Mouse (Mus musculus): ENCODE measurements around the gene Tctex1d2. TPM values are rescaled to one million over a fixed set of nuclear protein-coding genes. Genes with fewer than 3 reads are reported as not detected.

The Tctex1d2 gene
- polyA plus RNA-seq, 1 experiment from 2014 or later: 34.1 TPM

DNA sequence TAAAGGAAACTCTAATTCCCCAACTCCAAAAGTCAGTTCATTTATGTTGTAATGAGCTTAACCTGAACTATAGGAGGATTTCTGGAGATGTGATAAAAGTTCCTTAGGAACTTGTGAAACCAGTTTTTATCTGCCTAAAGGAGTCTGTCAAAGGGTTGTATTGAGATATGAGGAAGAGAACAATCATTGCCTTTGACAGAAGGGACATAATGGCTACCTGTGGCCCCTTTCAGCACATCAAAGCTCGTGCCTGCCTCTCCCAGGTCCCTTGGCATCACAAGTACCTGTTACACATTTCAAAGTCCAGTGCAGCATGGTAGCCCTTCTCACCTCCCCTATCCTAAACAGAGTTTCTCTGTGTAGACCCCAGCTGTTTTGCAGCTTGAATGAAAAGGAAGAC is 2.0 kb upstream of the Tctex1d2 start:
- DNase-seq (no peak), ATAC-seq (ENCODE audit: low FRiP score, low TSS enrichment) (no peak)
- Histone ChIP-seq H3K27me3 (ENCODE audit: control insufficient read depth, insufficient read depth, low read length) (no peaks in the 10 kb centered on the region), H3K9ac (replicated peaks; ENCODE audit: low read length) (no peak overlapping the region), H3K36me3 (ENCODE audit: control insufficient read depth, insufficient read depth, low read length) (no peaks in the 10 kb centered on the region), H3K4me3 (replicated peaks; ENCODE audit: low read depth, low read length) (no peak overlapping the region), H3K4me2 (ENCODE audit: low read length) (no peak overlapping the region), H3K27ac (replicated peaks; ENCODE audit: low read depth, low read length) (no peak overlapping the region), H3K9me3 (ENCODE audit: control insufficient read depth, low read length) (no peaks in the 10 kb centered on the region), H3K4me1 (ENCODE audit: control insufficient read depth, insufficient read depth, low read length) (peaks cover 6% of the 10 kb centered on the region; the same call in 1 of the 2 replicates)
- WGBS: 54% methylated on average over 1 of the region's 1 CpGs

DNA sequence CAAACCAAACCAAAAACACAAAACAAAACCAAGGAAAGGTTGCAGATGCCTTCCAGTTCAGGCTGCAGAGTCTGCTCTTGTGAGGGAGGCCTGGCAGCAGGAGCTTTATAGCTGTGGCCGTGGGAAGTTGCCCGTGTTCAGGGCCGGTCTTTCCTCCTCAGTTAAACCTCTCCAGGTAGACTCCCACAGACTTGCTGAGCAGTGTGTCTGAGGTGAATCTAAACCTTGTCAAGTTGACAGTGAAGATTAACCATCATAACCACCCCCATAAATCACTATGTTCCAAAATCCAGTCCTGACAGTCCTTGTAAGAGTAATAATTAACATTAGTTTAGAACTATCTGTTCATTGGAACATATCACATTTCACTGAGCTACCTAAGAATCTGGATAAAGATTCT is 8.0 kb downstream of the Tctex1d2 start:
- Histone ChIP-seq H3K4me2 (ENCODE audit: low read length) (no peak overlapping the region), H3K9me3 (ENCODE audit: control insufficient read depth, low read length) (no peaks in the 10 kb centered on the region), H3K4me1 (ENCODE audit: control insufficient read depth, insufficient read depth, low read length) (peaks cover 8% of the 10 kb centered on the region; the same call in 1 of the 2 replicates), H3K27me3 (ENCODE audit: control insufficient read depth, insufficient read depth, low read length) (no peaks in the 10 kb centered on the region), H3K27ac (replicated peaks; ENCODE audit: low read depth, low read length) (no peak overlapping the region), H3K36me3 (ENCODE audit: control insufficient read depth, insufficient read depth, low read length) (peaks cover 4% of the 10 kb centered on the region; the same call in 1 of the 2 replicates), H3K9ac (replicated peaks; ENCODE audit: low read length) (no peak overlapping the region), H3K4me3 (replicated peaks; ENCODE audit: low read depth, low read length) (no peak overlapping the region)
- DNase-seq: no peak
- ATAC-seq (ENCODE audit: low FRiP score, low TSS enrichment): no peak
- 88% methylated on average over 3 of the region's 3 CpGs for WGBS

DNA sequence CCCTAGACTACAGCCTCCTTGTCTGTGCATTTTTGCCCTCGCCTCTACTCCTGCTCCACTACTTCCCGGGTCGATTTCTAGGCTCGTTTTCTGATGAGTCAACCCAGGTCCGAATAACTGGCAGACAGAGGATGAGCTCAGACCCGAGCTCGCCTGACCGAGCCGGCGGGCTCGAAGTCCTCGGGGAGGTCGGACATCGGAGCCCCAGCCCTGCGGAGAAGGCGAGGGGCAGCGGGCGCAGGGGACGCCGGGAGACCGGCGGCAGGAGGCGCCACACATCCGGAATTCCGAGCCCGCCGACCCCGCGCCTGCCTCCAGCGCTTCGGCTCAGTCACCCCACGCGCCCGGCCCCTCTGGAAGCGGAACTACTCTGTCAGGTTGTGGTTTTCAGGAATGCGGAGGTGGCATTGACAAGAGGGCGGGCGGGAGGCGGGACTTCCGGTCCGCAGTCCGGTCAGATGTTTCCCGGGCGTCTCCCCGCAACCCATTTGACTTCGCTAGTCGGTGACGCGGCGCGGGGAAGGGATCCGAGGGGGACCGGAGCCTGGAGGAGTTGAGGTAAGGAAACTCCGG is 11.1 kb downstream of the Tctex1d2 start, which contains the start of gene Pcyt1a:
Gene Pcyt1a (plus strand): TSS at position 448 of the 573 bp plus-strand sequence.
- Histone ChIP-seq H3K27me3 (ENCODE audit: control insufficient read depth, insufficient read depth, low read length) (no peaks in the 10 kb centered on the region), H3K36me3 (ENCODE audit: control insufficient read depth, insufficient read depth, low read length) (peaks cover 4% of the 10 kb centered on the region; the same call in 1 of the 2 replicates), H3K9ac (replicated peaks; ENCODE audit: low read length) (peak within 1 kb of the TSS; percentile 78), H3K9me3 (ENCODE audit: control insufficient read depth, low read length) (no peaks in the 10 kb centered on the region), H3K4me1 (ENCODE audit: control insufficient read depth, insufficient read depth, low read length) (peaks cover 8% of the 10 kb centered on the region; the same call in 1 of the 2 replicates), H3K27ac (replicated peaks; ENCODE audit: low read depth, low read length) (peak within 1 kb of the TSS; percentile 94), H3K4me3 (replicated peaks; ENCODE audit: low read depth, low read length) (peak within 1 kb of the TSS; percentile 81), H3K4me2 (ENCODE audit: low read length) (peak within 1 kb of the TSS; percentile 85)
- DNase-seq: peak; percentile 95
- peak; percentile 95 for ATAC-seq (ENCODE audit: low FRiP score, low TSS enrichment)
- under 1% methylated on average over 54 of the region's 54 CpGs for WGBS

DNA sequence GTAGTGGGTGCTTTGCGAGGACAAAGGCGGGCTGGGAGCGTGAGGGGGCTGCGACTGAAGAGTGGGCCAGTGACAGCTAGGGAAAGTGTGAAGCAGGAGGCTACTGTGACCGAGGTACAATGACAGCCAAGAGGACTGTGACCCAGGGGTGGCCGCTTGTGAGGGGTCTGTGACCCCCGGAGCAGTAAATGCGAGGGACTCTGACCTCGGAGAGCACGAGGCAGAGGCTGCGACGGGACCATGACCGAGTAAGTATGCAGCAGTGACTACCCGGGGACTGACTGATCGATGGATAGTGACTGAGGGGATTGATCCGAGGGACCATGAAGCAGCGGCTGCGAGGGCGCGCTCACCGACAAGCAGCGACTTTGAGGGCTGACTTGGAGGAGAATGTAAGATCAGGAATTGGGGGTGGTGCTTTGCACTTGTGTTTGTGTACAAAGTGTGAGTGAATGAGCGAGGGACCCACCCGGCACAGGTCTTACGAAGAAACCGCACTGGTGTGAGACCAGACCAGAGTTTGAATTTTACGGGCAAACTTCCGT is 11.6 kb downstream of the Tctex1d2 start:
- H3K9ac ChIP-seq (replicated peaks; ENCODE audit: low read length): peak overlapping the region; percentile 78
- ATAC-seq (ENCODE audit: low FRiP score, low TSS enrichment) (no peak; the same call in 1 of the 2 replicates), DNase-seq (no peak)
- peaks cover 8% of the 10 kb centered on the region; the same call in 1 of the 2 replicates for H3K4me1 ChIP-seq (ENCODE audit: control insufficient read depth, insufficient read depth, low read length)
- H3K4me2 ChIP-seq (ENCODE audit: low read length): peak overlapping the region; percentile 85
- peaks cover 4% of the 10 kb centered on the region; the same call in 1 of the 2 replicates for H3K36me3 ChIP-seq (ENCODE audit: control insufficient read depth, insufficient read depth, low read length)
- WGBS: 2% methylated on average over 28 of the region's 28 CpGs
- H3K27ac ChIP-seq (replicated peaks; ENCODE audit: low read depth, low read length): peak overlapping the region; percentile 94
- H3K27me3 ChIP-seq (ENCODE audit: control insufficient read depth, insufficient read depth, low read length): no peaks in the 10 kb centered on the region
- no peaks in the 10 kb centered on the region for H3K9me3 ChIP-seq (ENCODE audit: control insufficient read depth, low read length)
- H3K4me3 ChIP-seq (replicated peaks; ENCODE audit: low read depth, low read length): peak overlapping the region; percentile 81

DNA sequence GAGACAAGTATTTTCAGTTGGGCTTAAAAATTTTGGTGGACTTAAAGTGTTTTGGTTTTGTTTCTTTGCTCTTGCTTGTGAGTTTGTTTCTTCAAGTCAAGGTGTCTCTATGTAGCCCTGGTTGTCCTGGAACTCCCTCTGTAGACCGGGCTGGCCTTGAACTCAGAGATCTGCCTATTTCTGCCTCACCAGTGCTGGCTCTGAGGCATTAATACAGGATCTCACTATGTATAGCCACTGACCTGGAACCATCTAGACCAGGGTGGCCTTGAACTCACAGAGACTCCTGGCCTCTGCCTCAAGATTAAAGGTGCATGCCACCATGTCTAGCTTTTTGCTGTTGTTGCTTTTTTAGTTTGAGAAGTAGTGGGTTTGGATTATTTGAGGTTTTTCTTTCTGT is 12.4 kb downstream of the Tctex1d2 start:
- Histone ChIP-seq H3K9me3 (ENCODE audit: control insufficient read depth, low read length) (no peaks in the 10 kb centered on the region), H3K4me2 (ENCODE audit: low read length) (peak overlapping the region; percentile 85), H3K36me3 (ENCODE audit: control insufficient read depth, insufficient read depth, low read length) (peaks cover 4% of the 10 kb centered on the region; the same call in 1 of the 2 replicates), H3K27me3 (ENCODE audit: control insufficient read depth, insufficient read depth, low read length) (no peaks in the 10 kb centered on the region), H3K4me1 (ENCODE audit: control insufficient read depth, insufficient read depth, low read length) (peaks cover 8% of the 10 kb centered on the region; the same call in 1 of the 2 replicates), H3K4me3 (replicated peaks; ENCODE audit: low read depth, low read length) (peak overlapping the region; percentile 81; the same call in 1 of the 2 replicates), H3K9ac (replicated peaks; ENCODE audit: low read length) (no peak overlapping the region), H3K27ac (replicated peaks; ENCODE audit: low read depth, low read length) (no peak overlapping the region)
- DNase-seq (no peak), ATAC-seq (ENCODE audit: low FRiP score, low TSS enrichment) (no peak)
- WGBS: 97% methylated on average over 1 of the region's 1 CpGs

DNA sequence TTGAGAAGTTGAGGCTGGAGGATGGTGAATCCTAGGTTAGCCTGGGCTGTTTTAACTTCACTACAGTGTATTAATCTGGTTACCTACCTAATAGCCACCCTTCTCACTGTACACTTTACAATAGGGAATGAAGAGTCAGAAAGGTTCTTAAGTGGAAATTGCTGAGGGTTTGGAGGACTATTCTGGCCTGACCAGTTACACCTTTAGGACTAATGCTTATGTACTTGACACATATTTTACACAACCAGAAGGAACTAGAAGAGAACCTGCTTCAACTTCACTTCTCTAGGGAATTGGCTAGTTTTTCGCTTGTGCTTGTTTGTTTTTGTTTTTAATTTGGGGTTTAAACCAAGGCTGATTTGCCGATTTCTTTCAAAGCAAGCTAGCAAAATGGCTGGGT is 13.6 kb downstream of the Tctex1d2 start:
- H3K9me3 ChIP-seq (ENCODE audit: control insufficient read depth, low read length): no peaks in the 10 kb centered on the region
- no peak overlapping the region for H3K9ac ChIP-seq (replicated peaks; ENCODE audit: low read length)
- H3K4me3 ChIP-seq (replicated peaks; ENCODE audit: low read depth, low read length): no peak overlapping the region
- ATAC-seq (ENCODE audit: low FRiP score, low TSS enrichment) (no peak), DNase-seq (no peak)
- H3K4me1 ChIP-seq (ENCODE audit: control insufficient read depth, insufficient read depth, low read length): peaks cover 8% of the 10 kb centered on the region; the same call in 1 of the 2 replicates
- 86% methylated on average over 2 of the region's 2 CpGs for WGBS
- no peak overlapping the region for H3K4me2 ChIP-seq (ENCODE audit: low read length)
- no peaks in the 10 kb centered on the region for H3K36me3 ChIP-seq (ENCODE audit: control insufficient read depth, insufficient read depth, low read length)
- H3K27me3 ChIP-seq (ENCODE audit: control insufficient read depth, insufficient read depth, low read length): no peaks in the 10 kb centered on the region
- no peak overlapping the region for H3K27ac ChIP-seq (replicated peaks; ENCODE audit: low read depth, low read length)

DNA sequence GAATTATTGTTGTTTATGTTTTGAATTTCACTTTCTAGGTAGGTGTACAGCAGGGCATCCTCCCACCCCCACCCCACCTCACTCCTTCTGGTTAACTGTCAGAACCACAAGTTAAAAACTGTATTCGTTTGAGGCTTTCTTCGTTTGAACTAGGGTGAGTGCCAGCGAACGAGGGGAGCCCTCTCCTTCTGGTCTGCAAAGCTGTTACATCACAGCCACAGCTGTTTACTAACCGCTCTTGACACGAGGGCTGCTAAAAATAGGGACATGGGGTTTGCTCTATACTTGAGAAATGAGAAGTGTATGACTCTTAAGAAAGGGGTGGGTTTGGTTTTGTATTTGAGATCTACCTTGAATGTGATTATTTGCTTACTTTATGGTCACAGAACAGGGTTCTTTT is 14.6 kb downstream of the Tctex1d2 start:
- no peaks in the 10 kb centered on the region for H3K36me3 ChIP-seq (ENCODE audit: control insufficient read depth, insufficient read depth, low read length)
- H3K9ac ChIP-seq (replicated peaks; ENCODE audit: low read length): no peak overlapping the region
- H3K4me2 ChIP-seq (ENCODE audit: low read length): no peak overlapping the region
- 73% methylated on average over 6 of the region's 6 CpGs for WGBS
- H3K4me1 ChIP-seq (ENCODE audit: control insufficient read depth, insufficient read depth, low read length): peaks cover 8% of the 10 kb centered on the region; the same call in 1 of the 2 replicates
- no peak overlapping the region for H3K27ac ChIP-seq (replicated peaks; ENCODE audit: low read depth, low read length)
- ATAC-seq (ENCODE audit: low FRiP score, low TSS enrichment): no peak
- DNase-seq: no peak
- no peak overlapping the region for H3K4me3 ChIP-seq (replicated peaks; ENCODE audit: low read depth, low read length)
- no peaks in the 10 kb centered on the region for H3K27me3 ChIP-seq (ENCODE audit: control insufficient read depth, insufficient read depth, low read length)
- no peaks in the 10 kb centered on the region for H3K9me3 ChIP-seq (ENCODE audit: control insufficient read depth, low read length)

DNA sequence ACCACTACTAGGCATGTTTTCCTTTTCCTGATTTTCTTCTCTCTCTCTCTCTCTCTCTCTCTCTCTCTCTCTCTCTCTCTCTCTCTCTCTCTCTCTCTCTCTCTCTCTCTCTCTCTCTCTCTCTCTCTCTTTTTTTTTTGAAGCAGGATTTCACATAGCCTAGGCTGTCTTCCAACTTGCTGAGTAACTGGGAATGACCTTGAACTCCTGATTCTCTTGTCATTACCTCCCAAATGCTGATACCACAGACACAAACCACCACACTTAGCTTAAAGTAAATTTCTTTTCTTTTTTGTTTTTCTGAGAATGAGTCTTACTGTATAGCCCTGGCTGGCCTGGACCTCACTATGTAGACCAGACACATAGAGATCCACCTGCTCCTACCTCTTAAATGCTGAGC is 15.2 kb downstream of the Tctex1d2 start:
- no peak overlapping the region for H3K9ac ChIP-seq (replicated peaks; ENCODE audit: low read length)
- H3K4me2 ChIP-seq (ENCODE audit: low read length): no peak overlapping the region
- H3K36me3 ChIP-seq (ENCODE audit: control insufficient read depth, insufficient read depth, low read length): no peaks in the 10 kb centered on the region
- no peak for DNase-seq
- ATAC-seq (ENCODE audit: low FRiP score, low TSS enrichment): no peak
- H3K9me3 ChIP-seq (ENCODE audit: control insufficient read depth, low read length): no peaks in the 10 kb centered on the region
- H3K4me1 ChIP-seq (ENCODE audit: control insufficient read depth, insufficient read depth, low read length): peaks cover 8% of the 10 kb centered on the region; the same call in 1 of the 2 replicates
- no peak overlapping the region for H3K27ac ChIP-seq (replicated peaks; ENCODE audit: low read depth, low read length)
- H3K4me3 ChIP-seq (replicated peaks; ENCODE audit: low read depth, low read length): no peak overlapping the region
- no peaks in the 10 kb centered on the region for H3K27me3 ChIP-seq (ENCODE audit: control insufficient read depth, insufficient read depth, low read length)

DNA sequence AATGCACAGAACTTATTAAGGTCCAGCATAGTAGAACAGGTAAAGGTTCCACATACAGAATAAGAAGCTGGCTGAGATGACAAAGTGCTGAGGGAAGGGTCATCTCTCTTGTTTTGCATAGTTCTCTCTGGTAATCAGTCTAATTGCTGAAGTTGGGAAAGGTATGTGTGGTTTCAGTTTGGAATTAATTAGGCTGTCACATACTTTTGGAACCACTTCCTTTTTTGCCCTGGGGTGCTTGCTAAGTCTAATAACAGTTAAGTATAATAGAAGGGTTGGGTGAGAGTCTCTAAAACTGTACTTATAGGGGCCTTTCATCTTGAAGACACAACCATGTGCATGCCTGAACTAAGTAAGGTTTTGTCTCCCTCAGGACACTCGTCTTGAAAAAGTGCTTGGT is 17.2 kb downstream of the Tctex1d2 start:
- H3K9me3 ChIP-seq (ENCODE audit: control insufficient read depth, low read length): no peaks in the 10 kb centered on the region
- WGBS: 87% methylated on average over 1 of the region's 1 CpGs
- H3K27ac ChIP-seq (replicated peaks; ENCODE audit: low read depth, low read length): no peak overlapping the region
- H3K9ac ChIP-seq (replicated peaks; ENCODE audit: low read length): no peak overlapping the region
- H3K4me3 ChIP-seq (replicated peaks; ENCODE audit: low read depth, low read length): no peak overlapping the region
- DNase-seq (no peak), ATAC-seq (ENCODE audit: low FRiP score, low TSS enrichment) (no peak)
- H3K36me3 ChIP-seq (ENCODE audit: control insufficient read depth, insufficient read depth, low read length): 0 out of 2 replicates have a peak, but pooled peaks cover 2% of the 10 kb centered on the region
- no peak overlapping the region for H3K4me2 ChIP-seq (ENCODE audit: low read length)
- H3K4me1 ChIP-seq (ENCODE audit: control insufficient read depth, insufficient read depth, low read length): peaks cover 4% of the 10 kb centered on the region; the same call in 1 of the 2 replicates
- H3K27me3 ChIP-seq (ENCODE audit: control insufficient read depth, insufficient read depth, low read length): no peaks in the 10 kb centered on the region
